Mouse (Mus musculus) MEL-GATA-1-ER (cell line): ENCODE data around the gene Csrnp1.
A peak's percentile ranks its signal among the peaks of the same experiment; 100 is the strongest.

ENCODE experiments used
- DNase-seq: peaks from one replicate; pipeline ENCODE4 v3.0.0-alpha.2; 2012; ENCODE audit warnings: low read depth; ENCODE audit errors: extremely low read depth

Csrnp1 gene

DNA sequence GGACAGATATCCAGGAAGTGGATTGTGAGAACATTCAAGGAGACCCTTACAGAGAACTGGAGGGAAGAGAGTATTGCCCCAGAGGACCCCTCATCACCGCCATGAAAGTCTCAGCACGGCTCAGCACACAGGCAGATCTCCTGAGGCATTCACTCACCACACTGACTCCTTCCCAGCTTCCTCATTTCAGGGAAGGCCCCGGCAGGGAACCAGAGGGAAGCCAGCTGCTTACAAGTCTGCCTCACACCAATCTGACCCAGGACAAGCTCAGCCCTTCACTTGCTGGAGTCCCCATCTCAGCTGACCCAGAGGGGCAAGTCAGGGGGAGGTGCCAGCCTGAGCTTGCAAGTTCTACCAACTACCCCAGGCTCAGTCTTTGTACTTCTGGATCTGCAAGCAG is 35.7 kb downstream of the Csrnp1 start:
- DNase-seq = no peak

DNA sequence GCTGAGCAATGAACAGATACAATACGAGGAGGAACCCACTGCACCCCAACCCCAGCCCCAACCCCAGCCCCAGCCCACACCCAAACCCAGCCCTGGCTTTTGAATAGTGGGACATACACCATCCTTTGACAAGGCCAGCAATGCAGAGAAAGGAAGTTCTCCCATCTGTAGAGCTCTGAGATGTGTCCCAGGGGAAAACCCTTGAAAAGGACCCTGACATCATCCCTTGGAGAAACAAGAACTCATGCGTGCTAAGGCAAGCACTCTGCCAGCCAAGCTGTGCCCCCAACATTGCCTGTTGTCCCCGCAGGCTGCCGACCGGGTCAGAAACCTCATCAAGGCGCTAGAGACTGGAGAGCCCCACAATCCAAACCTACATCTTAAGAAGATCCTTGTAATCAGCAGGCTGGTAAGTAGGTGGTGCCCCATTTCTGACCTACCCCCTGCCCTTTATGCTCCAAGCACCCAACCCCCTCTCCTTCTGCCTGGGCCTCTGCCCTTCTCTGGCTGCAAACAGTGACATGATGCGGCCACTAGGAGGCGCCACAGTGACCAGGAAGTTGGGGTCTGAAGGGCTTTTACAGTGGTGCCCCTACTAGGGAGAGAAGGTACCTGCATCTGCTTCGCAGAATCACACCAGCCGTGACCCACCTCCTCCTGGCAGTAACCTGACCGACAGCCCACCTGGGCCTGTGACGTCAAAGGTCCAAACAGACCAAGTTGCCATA is 39.1 kb downstream of the Csrnp1 start:
- no peak for DNase-seq

DNA sequence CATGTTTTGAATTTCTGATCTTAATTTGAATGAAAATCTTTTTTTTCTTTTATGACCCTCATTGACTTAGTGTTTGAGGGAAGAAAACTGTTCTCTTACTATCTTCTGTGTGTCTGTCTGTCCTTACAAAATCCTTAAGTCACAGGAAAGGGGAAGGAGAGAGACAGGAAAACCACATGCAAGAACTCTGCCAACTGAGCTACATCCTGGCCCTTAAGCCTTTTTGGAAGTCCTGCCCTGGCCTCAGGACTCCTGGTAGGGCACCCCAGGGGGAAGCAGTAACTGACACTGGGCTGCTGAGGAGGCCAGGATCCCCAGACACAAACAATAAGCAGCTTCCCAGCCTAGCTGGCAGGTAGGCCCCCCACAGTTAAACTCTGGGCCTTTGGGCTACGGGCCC is 41.1 kb downstream of the Csrnp1 start:
- no peak for DNase-seq

DNA sequence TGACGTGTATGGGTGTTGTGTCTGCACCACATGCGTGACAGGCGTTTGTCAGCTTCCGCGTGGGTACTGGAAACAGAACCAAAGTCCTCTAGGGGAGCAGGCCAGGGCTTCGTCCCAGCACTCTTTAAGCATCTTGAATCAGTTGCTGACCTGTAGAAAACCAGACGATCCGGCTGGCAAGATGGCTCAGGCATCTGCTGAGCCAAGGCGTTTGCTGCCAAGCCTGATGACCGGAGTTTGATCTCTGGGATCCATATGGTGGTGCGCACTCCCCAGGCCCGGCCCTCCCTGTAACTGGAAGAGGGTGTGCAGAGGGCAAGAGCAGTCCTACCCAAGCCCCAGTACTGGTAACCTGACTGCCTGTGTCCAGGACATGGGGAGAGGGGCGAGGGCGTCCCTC is 42.6 kb downstream of the Csrnp1 start:
- no peak for DNase-seq

DNA sequence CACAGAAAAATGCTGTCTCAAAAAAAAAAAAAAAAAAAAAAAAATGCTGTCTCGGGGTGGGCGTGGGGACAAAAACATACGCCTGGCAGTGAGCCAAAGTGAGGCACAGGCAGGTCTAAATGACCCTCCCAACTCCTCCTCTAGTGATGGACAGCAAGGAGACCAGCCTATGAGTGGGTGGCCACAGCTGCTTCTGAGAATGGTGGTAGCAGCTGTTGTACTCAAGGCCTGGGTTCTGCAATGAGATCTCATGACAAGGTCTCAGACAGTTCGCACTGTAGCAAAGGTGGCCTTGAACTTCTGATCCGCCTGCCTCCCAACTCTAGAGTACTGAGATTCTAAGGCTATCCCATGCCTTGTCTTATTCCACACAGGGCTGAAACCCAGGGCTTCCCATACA is 43.1 kb downstream of the Csrnp1 start:
- DNase-seq = no peak

DNA sequence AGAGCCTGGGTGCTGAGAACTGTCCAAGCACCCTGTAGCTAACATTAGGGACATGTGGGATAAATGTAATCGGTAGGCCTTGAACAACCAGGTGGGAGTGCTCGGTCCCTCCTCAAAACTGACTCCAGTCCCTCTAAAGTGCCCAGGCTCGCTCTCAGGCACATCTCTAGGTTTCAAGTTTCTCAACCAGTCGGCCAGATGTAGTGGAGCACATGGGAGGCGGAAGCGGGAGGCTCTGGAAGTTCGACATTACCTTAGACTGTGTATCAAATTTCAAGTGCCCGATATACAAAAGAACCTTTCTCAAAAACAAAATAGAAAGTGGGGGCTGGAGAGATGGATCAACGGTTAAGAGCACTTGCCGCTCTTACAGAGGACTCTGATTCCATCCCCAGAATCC is 44.8 kb downstream of the Csrnp1 start:
- DNase-seq = no peak

DNA sequence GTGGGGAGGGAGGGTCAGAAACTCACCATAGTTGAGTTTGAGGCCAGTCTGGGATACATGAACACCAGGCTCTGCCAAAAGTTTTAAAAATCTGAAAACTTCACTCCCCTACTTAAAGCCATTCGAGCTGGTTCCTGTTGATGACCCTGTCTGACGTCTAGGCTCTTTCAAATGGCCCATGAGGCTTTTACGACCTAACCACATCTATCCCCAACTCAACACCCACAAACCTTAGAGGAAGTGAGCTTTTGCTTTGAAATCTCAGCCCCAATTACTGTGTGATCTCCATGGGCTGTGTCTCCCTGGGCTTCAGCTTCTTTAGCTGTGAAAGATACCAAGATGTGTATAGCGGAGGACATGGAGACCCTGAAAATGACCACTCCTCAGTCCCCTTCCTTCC is 46.0 kb downstream of the Csrnp1 start:
- no peak for DNase-seq

DNA sequence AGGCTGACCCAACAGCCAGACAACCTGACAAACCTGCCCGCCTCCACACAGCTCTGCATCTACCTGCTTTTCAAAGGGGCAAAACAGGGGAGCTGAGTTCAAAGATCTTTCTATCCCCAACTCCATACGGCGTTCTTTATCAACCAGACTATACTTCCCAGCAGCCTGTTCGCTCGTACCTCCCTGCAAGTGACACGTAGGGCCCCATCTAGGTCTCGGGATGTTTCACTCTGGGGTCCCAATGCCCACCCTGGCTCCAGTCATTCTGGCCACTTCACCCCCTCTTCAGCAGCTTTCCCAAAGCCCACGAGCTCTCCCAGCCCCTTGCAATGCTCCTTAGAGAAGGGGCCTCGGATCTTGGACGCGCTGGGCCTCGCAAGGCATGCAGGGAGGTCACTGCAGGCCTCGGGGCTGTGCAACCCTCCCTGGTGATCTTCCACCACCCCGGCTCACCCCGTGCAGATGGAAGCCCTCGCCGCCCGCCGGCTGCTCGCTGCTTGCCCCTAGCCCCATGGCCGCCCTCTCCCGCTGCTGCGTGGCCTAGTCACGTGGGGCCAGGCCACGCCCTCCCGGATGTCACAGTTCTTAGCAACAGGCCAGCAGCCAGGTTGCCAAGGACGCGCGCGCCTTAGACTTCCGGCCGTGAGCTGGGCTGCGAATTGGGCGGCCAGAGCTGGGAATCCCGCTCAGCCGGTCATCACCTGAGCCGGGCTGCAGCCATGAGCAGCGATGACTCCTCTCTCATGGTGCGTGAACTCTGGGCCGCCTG is 47.3 kb downstream of the Csrnp1 start, which contains the start of the genes Gorasp1 and Ttc21a:
Gene Gorasp1, minus strand, starts transcription at position 561 of the 769 bp plus-strand sequence.
Gene Ttc21a, plus strand, starts transcription at position 602 of the 769 bp plus-strand sequence.
- DNase-seq = peak; percentile 59

DNA sequence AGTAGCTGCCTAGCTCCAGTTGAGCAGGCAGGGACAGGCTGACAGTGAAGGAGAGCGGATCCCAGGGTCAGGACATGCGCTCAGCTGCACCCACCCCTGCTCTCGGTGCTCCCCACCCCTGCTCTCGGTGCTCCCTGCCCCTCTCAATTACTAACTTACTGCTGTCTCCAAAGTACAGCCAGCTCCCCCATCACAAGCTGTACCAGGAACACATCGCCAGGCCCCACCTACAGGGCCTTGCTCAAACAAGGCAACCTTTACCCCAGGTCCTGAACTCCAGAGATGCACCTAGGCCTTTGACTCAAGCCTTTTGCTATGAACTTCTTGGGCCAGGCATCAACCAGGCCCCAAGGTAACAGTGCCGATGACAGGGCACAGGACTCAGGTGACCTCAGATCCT is 50.8 kb downstream of the Csrnp1 start:
- no peak for DNase-seq

DNA sequence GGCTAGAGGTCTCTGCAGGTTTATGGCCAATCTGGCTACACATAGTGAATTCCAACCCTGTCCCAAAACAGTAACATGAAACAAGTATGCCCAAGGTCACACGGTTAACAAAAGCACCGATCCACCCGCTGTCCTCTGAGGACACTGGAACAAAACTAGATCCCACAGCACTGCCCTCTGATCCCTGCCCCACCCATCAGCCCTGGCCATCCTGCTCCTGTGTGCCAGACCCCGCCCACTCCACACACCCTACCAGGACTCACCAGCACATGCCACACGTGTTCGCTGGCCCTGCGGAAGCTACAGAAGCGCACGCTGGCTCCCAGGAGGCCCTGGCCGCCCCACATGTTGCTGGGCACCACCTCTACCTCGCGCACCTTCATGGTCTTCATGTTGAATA is 52.1 kb downstream of the Csrnp1 start:
- no peak for DNase-seq

DNA sequence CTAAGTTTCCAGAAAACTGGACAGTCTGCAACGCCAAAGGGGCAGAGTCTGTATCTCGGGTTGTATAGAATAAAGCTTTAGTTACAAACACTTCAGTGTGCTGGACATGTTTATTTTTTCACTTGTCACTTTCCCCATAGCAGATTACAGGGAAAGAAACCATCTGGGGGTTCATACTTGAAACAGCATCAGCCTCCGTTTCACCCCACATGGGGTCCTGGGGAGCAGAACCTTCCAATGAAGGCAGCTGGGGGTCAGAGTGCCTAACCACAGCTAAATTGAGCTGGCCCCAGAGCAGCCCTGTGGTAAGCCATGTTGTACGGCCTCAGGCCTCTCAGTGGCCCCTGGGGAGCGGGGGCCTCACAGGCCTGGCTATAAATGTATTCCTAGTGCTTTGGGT is 58.0 kb downstream of the Csrnp1 start:
- DNase-seq = no peak

DNA sequence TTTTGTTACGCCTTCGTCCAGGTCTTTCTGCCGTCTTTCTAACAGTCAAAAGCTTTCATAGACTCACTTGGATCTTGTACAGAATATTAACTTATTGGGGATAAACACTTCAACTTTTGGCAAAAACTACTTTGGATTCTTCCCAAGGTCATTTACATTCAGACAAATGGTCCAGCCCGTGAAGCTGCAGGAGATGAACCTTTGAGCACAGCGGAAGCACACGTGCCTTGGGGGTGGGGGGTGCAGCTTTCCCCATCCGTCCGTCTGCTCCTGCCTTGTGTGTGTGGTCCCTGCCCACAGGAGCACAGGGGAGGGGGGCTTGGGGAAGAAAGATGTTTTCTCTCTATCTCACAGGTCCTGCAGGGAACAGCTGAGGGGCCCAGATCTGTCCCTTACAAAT is 58.7 kb downstream of the Csrnp1 start:
- no peak for DNase-seq

DNA sequence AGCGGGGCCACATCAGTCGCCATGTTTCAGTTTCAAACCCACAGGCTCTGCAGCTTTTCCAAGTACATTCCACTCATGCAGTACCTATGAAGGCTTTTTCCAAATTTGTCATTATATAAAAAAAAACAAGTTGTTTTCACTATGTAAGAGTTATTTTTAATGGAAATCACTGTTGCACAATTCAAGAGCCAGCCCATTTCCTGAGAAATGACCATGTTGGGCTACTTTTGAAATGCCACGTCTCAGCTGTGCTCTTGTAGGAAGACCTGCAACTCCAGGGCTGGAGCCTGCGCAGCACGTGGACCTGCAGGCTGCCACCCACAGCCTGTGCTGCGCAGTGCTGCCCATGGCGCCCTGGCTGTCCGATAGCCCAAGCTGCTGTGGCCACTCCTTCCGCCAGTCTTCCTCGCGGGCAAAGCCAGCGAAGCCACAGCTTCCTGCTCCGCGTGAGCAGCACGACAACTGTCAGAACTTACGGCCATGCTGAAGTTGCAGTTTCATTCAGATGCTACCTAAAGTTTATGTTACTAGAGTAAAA is 59.3 kb downstream of the Csrnp1 start:
- DNase-seq = no peak

DNA sequence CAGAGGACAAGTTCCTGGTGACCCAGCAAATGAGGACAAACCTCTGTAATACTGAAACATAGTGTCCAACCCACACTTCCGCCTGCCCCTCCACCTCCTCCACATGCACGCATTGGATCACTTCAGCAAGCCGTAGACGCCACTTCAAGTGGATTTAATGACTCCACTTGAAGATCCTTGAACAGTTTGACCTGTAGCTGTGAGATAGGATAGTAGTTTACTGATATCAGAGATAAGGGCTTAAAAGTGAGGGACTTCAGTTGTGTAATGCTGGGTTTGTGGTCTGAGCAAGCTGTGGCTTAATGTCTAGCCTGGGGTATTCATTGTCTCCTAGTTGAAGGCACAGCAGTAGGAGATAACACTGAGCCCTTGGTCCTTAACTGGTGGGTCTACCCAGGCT is 61.0 kb downstream of the Csrnp1 start:
- DNase-seq = no peak
